Mouse (Mus musculus): ENCODE results near the gene Nfrkb. TPM values are rescaled to one million over a fixed set of nuclear protein-coding genes. Genes with fewer than 3 reads are reported as not detected.
A peak's percentile ranks its signal among the peaks of the same experiment; 100 is the strongest.

Nfrkb gene
- 35.5 and 41.8 TPM in 2 replicates for polyA plus RNA-seq (2014; fragmentation: Nextera tagmentation; extraction: Ambion mirVana)

- peak within 1 kb of the TSS; percentile 83 for H3K9ac ChIP-seq (replicated peaks; ENCODE audit: low read length)
- no peaks in the 10 kb centered on the region for H3K9me3 ChIP-seq (ENCODE audit: control insufficient read depth, low read length)
- H3K4me2 ChIP-seq (ENCODE audit: low read length), result peak within 1 kb of the TSS; percentile 86
- DNase-seq (peak; percentile 98), ATAC-seq (ENCODE audit: low FRiP score, low TSS enrichment) (peak; percentile 99)
- peaks cover 14% of the 10 kb centered on the region for H3K4me1 ChIP-seq (ENCODE audit: control insufficient read depth, insufficient read depth, low read length)
- peaks cover 19% of the 10 kb centered on the region for H3K36me3 ChIP-seq (ENCODE audit: control insufficient read depth, insufficient read depth, low read length)
- peak within 1 kb of the TSS; percentile 63; the same call in 1 of the 2 replicates for H3K27ac ChIP-seq (replicated peaks; ENCODE audit: low read depth, low read length)
- H3K4me3 ChIP-seq (replicated peaks; ENCODE audit: low read depth, low read length), result peak within 1 kb of the TSS; percentile 85
- under 1% methylated on average over 46 of the region's 46 CpGs for WGBS
- H3K27me3 ChIP-seq (ENCODE audit: control insufficient read depth, insufficient read depth, low read length), result no peaks in the 10 kb centered on the region
Measured at GRCm38 (mm10) chr9:31385947-31386354, at the start of gene Nfrkb. Nfrkb (plus strand) TSS chr9:31386192.

GRCm38 (mm10) chr9:31344289-31344831 is 41.6 kb upstream of the Nfrkb start:
- DNase-seq, result peak; percentile 43
- Histone ChIP-seq H3K36me3 (ENCODE audit: control insufficient read depth, insufficient read depth, low read length) (peaks cover 25% of the 10 kb centered on the region), H3K4me1 (ENCODE audit: control insufficient read depth, insufficient read depth, low read length) (peaks cover 3% of the 10 kb centered on the region), H3K27me3 (ENCODE audit: control insufficient read depth, insufficient read depth, low read length) (no peaks in the 10 kb centered on the region), H3K4me3 (replicated peaks; ENCODE audit: low read depth, low read length) (no peak overlapping the region), H3K4me2 (ENCODE audit: low read length) (no peak overlapping the region), H3K27ac (replicated peaks; ENCODE audit: low read depth, low read length) (no peak overlapping the region), H3K9me3 (ENCODE audit: control insufficient read depth, low read length) (no peaks in the 10 kb centered on the region), H3K9ac (replicated peaks; ENCODE audit: low read length) (no peak overlapping the region)
- no peak; the same call in 1 of the 2 replicates for ATAC-seq (ENCODE audit: low FRiP score, low TSS enrichment)
- WGBS, result 25% methylated on average over 11 of the region's 11 CpGs

- Histone ChIP-seq H3K9ac (replicated peaks; ENCODE audit: low read length) (no peak overlapping the region), H3K9me3 (ENCODE audit: control insufficient read depth, low read length) (no peaks in the 10 kb centered on the region), H3K4me3 (replicated peaks; ENCODE audit: low read depth, low read length) (no peak overlapping the region), H3K4me1 (ENCODE audit: control insufficient read depth, insufficient read depth, low read length) (peaks cover 3% of the 10 kb centered on the region), H3K27me3 (ENCODE audit: control insufficient read depth, insufficient read depth, low read length) (no peaks in the 10 kb centered on the region), H3K36me3 (ENCODE audit: control insufficient read depth, insufficient read depth, low read length) (peaks cover 34% of the 10 kb centered on the region), H3K27ac (replicated peaks; ENCODE audit: low read depth, low read length) (no peak overlapping the region), H3K4me2 (ENCODE audit: low read length) (no peak overlapping the region)
- 83% methylated on average over 15 of the region's 15 CpGs for WGBS
- no peak for ATAC-seq (ENCODE audit: low FRiP score, low TSS enrichment)
- no peak for DNase-seq
Measured at GRCm38 (mm10) chr9:31346575-31347080, 39.4 kb upstream of the Nfrkb start.

- Histone ChIP-seq H3K36me3 (ENCODE audit: control insufficient read depth, insufficient read depth, low read length) (peaks cover 28% of the 10 kb centered on the region), H3K4me1 (ENCODE audit: control insufficient read depth, insufficient read depth, low read length) (peaks cover 3% of the 10 kb centered on the region), H3K27me3 (ENCODE audit: control insufficient read depth, insufficient read depth, low read length) (no peaks in the 10 kb centered on the region), H3K4me2 (ENCODE audit: low read length) (no peak overlapping the region), H3K4me3 (replicated peaks; ENCODE audit: low read depth, low read length) (no peak overlapping the region), H3K27ac (replicated peaks; ENCODE audit: low read depth, low read length) (0 out of 2 replicates have a peak overlapping the region, but pooled peaks have one; percentile 13), H3K9ac (replicated peaks; ENCODE audit: low read length) (no peak overlapping the region), H3K9me3 (ENCODE audit: control insufficient read depth, low read length) (no peaks in the 10 kb centered on the region)
- peak; percentile 17 for DNase-seq
- ATAC-seq (ENCODE audit: low FRiP score, low TSS enrichment), result no peak
- 65% methylated on average over 4 of the region's 4 CpGs for WGBS
Measured at GRCm38 (mm10) chr9:31348458-31348857, 37.5 kb upstream of the Nfrkb start.

- WGBS, result 68% methylated on average over 11 of the region's 11 CpGs
- peak; percentile 89 for DNase-seq
Measured at GRCm38 (mm10) chr9:31348915-31349314, 37.1 kb upstream of the Nfrkb start.

GRCm38 (mm10) chr9:31352716-31353115 is 33.3 kb upstream of the Nfrkb start:
- H3K9me3 ChIP-seq (ENCODE audit: control insufficient read depth, low read length), result no peaks in the 10 kb centered on the region
- DNase-seq (no peak), ATAC-seq (ENCODE audit: low FRiP score, low TSS enrichment) (no peak)
- peaks cover 52% of the 10 kb centered on the region for H3K36me3 ChIP-seq (ENCODE audit: control insufficient read depth, insufficient read depth, low read length)
- H3K9ac ChIP-seq (replicated peaks; ENCODE audit: low read length), result no peak overlapping the region
- no peaks in the 10 kb centered on the region for H3K4me1 ChIP-seq (ENCODE audit: control insufficient read depth, insufficient read depth, low read length)
- WGBS, result 90% methylated on average over 2 of the region's 2 CpGs
- H3K4me2 ChIP-seq (ENCODE audit: low read length), result no peak overlapping the region
- H3K27me3 ChIP-seq (ENCODE audit: control insufficient read depth, insufficient read depth, low read length), result no peaks in the 10 kb centered on the region
- no peak overlapping the region for H3K4me3 ChIP-seq (replicated peaks; ENCODE audit: low read depth, low read length)
- H3K27ac ChIP-seq (replicated peaks; ENCODE audit: low read depth, low read length), result no peak overlapping the region

More at GRCm38 (mm10) chr9:31348915-31349314, 37.1 kb upstream of the Nfrkb start:
- Histone ChIP-seq H3K4me1 (ENCODE audit: control insufficient read depth, insufficient read depth, low read length) (peaks cover 3% of the 10 kb centered on the region), H3K27ac (replicated peaks; ENCODE audit: low read depth, low read length) (no peak overlapping the region), H3K4me2 (ENCODE audit: low read length) (no peak overlapping the region), H3K27me3 (ENCODE audit: control insufficient read depth, insufficient read depth, low read length) (no peaks in the 10 kb centered on the region), H3K36me3 (ENCODE audit: control insufficient read depth, insufficient read depth, low read length) (peaks cover 32% of the 10 kb centered on the region), H3K9me3 (ENCODE audit: control insufficient read depth, low read length) (no peaks in the 10 kb centered on the region), H3K9ac (replicated peaks; ENCODE audit: low read length) (no peak overlapping the region), H3K4me3 (replicated peaks; ENCODE audit: low read depth, low read length) (no peak overlapping the region)
- no peak; the same call in 1 of the 2 replicates for ATAC-seq (ENCODE audit: low FRiP score, low TSS enrichment)

- Histone ChIP-seq H3K27ac (replicated peaks; ENCODE audit: low read depth, low read length) (no peak overlapping the region), H3K36me3 (ENCODE audit: control insufficient read depth, insufficient read depth, low read length) (peaks cover 59% of the 10 kb centered on the region), H3K9ac (replicated peaks; ENCODE audit: low read length) (no peak overlapping the region), H3K4me1 (ENCODE audit: control insufficient read depth, insufficient read depth, low read length) (no peaks in the 10 kb centered on the region), H3K4me3 (replicated peaks; ENCODE audit: low read depth, low read length) (no peak overlapping the region), H3K9me3 (ENCODE audit: control insufficient read depth, low read length) (no peaks in the 10 kb centered on the region), H3K27me3 (ENCODE audit: control insufficient read depth, insufficient read depth, low read length) (no peaks in the 10 kb centered on the region), H3K4me2 (ENCODE audit: low read length) (no peak overlapping the region)
- WGBS, result 85% methylated on average over 10 of the region's 10 CpGs
- no peak for ATAC-seq (ENCODE audit: low FRiP score, low TSS enrichment)
- DNase-seq, result no peak
Measured at GRCm38 (mm10) chr9:31353518-31353917, 32.5 kb upstream of the Nfrkb start.

- no peak overlapping the region for H3K9ac ChIP-seq (replicated peaks; ENCODE audit: low read length)
- 90% methylated on average over 7 of the region's 7 CpGs for WGBS
- peaks cover 64% of the 10 kb centered on the region for H3K36me3 ChIP-seq (ENCODE audit: control insufficient read depth, insufficient read depth, low read length)
- H3K4me3 ChIP-seq (replicated peaks; ENCODE audit: low read depth, low read length), result no peak overlapping the region
- no peak overlapping the region for H3K27ac ChIP-seq (replicated peaks; ENCODE audit: low read depth, low read length)
- ATAC-seq (ENCODE audit: low FRiP score, low TSS enrichment) (no peak), DNase-seq (no peak)
- H3K9me3 ChIP-seq (ENCODE audit: control insufficient read depth, low read length), result no peaks in the 10 kb centered on the region
- H3K4me2 ChIP-seq (ENCODE audit: low read length), result no peak overlapping the region
- H3K27me3 ChIP-seq (ENCODE audit: control insufficient read depth, insufficient read depth, low read length), result no peaks in the 10 kb centered on the region
- no peaks in the 10 kb centered on the region for H3K4me1 ChIP-seq (ENCODE audit: control insufficient read depth, insufficient read depth, low read length)
Measured at GRCm38 (mm10) chr9:31354051-31354450, 31.9 kb upstream of the Nfrkb start.

All from midbrain, embryonic 14.5 days (tissue).